Mouse (Mus musculus) liver, postnatal 0 days (tissue): ENCODE data around the gene Xlr4c. TPM values are rescaled to one million over a fixed set of nuclear protein-coding genes. Genes with fewer than 3 reads are reported as not detected.
"Not testable (repeated sequence)": the region's sequence is repeated elsewhere in the genome, so short reads cannot be mapped to it uniquely, and the experiment has no call there.

Experiments used
- ATAC-seq: fragments of 200-750 bp; cut with Nextera tagmentation; 2 replicates; pipeline ENCODE4 v1.8.0; 2017; ENCODE audit warnings: mild to moderate bottlenecking, moderate library complexity
- DNase-seq: peaks from one replicate; pipeline ENCODE4 v3.0.0-alpha.2; 2016
- H3K27ac ChIP-seq: fragments of 300-500 bp; sonication (generic); 2 replicates; pipeline ENCODE4 v1.5.1; 2014; ENCODE audit warnings: antibody characterized with exemption, moderate library complexity, mild to moderate bottlenecking, low read depth
- H3K27me3 ChIP-seq: fragments of 300-500 bp; sonication (generic); 2 replicates; pipeline ENCODE4 v1.6.1; 2014; ENCODE audit warnings: low read length, control low read depth, mixed read lengths; ENCODE audit not compliant: insufficient read depth
- H3K36me3 ChIP-seq: fragments of 300-500 bp; sonication (generic); replicated peaks from 2 replicates; pipeline ENCODE4 v1.6.1; 2014; ENCODE audit warnings: mild to moderate bottlenecking, control low read depth, low read length, moderate library complexity, mixed read lengths; ENCODE audit not compliant: insufficient read depth
- H3K4me1 ChIP-seq: fragments of 300-500 bp; sonication (generic); 2 replicates; pipeline ENCODE4 v1.6.1; 2014; ENCODE audit warnings: antibody characterized with exemption, mild to moderate bottlenecking, control low read depth; ENCODE audit not compliant: insufficient read depth
- H3K4me2 ChIP-seq: fragments of 300-500 bp; sonication (generic); 2 replicates; pipeline ENCODE4 v1.6.1; 2014; ENCODE audit warnings: low read depth, mild to moderate bottlenecking, low read length, moderate library complexity, mixed read lengths
- H3K4me3 ChIP-seq: fragments of 300-500 bp; sonication (generic); 2 replicates; pipeline ENCODE4 v1.5.1; 2014; ENCODE audit warnings: low read depth, low read length
- H3K9ac ChIP-seq: fragments of 300-500 bp; sonication (generic); replicated peaks from 2 replicates; pipeline ENCODE4 v1.6.1; 2014; ENCODE audit warnings: mild to moderate bottlenecking, moderate library complexity
- H3K9me3 ChIP-seq: fragments of 300-500 bp; sonication (generic); 2 replicates; pipeline ENCODE4 v1.6.1; 2016; ENCODE audit warnings: mild to moderate bottlenecking, control low read depth, low read length, mixed read lengths
- CTCF ChIP-seq: sonication (generic); IDR thresholded peaks from 2 replicates; pipeline ENCODE4 v1.5.1; 2016; ENCODE audit warnings: antibody characterized with exemption, low read depth
- EP300 ChIP-seq: IDR thresholded peaks from 2 replicates; pipeline ENCODE4 v1.6.1; 2016; ENCODE audit warnings: antibody characterized with exemption, low read depth, mild to moderate bottlenecking
- WGBS: fragments of 180-500 bp; shearing (Covaris S2); extraction: QIAGEN DNeasy Blood & Tissue Kit; methylation state at CpG from one replicate; pipeline ENCODE4 v1.1.7; 2014; ENCODE audit not compliant: insufficient replicate concordance; 5-methylcytosine and 5-hydroxymethylcytosine counted together
- polyA plus RNA-seq: library from polyadenylated mRNA; unstranded; fragments of >200 nt; fragmentation: Nextera tagmentation; extraction: Ambion mirVana; gene quantifications from 2 replicates; pipeline ENCODE4 v1.2.1, GENCODE M21; 2015

The Xlr4c gene
- polyA plus RNA-seq, result 0.25 and 0.29 TPM in 2 replicates

DNA sequence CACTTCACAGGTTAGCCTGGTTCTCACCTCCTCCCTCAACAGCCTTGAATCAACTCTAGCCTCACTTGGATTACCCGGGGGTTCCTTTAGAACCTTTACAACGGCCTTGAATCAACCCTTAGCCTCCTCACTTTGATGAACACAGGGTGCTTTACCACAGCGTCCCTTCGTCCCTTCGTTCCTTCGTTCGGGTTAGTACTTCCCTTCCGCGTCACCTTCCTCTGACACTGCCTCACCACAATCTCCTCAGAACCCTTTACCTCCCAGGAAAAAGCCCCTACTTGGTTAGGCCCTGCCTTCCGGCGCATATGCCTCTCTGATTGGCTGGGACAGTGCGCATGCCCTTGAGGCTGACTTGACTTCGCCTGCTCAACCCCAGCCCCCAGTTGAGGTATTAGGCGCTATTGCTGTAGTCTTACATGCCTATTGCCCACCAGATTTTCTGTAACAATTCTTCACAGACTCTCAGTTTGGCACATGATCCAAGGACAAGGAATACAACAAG lies at the start of gene Xlr4c:
Xlr4c (minus strand) TSS at position 310 of the 505 bp plus-strand sequence.
- not testable (repeated sequence) for DNase-seq, H3K27ac ChIP-seq, H3K4me1 ChIP-seq, H3K4me3 ChIP-seq, H3K36me3 ChIP-seq, ATAC-seq, H3K4me2 ChIP-seq, H3K9ac ChIP-seq, H3K27me3 ChIP-seq, H3K9me3 ChIP-seq
- WGBS, result 67% methylated on average over 9 of the region's 14 CpGs

DNA sequence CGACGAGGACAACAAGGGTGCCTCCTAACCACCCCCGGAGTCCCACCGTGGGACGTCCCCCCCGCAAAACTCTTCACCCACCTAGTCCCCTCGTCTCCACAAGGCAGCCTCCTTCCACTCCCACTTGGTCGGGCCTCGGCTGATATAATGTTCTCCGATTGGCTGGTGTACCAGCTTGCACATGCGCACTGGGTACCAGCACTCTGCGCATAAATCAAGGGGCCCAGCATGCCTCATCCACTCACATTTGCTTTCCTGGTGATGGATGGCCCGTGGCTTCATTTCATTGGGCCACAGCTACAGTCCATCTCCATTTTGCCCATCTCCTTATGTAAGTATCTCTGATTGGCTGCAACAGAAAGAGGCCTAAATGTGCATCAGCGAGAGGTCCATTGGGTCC lies 22.3 kb upstream of the Xlr4c start, which contains the start of gene Xlr3c:
Xlr3c (minus strand) TSS at position 121 of the 400 bp plus-strand sequence.
- H3K9me3 ChIP-seq, H3K9ac ChIP-seq, H3K36me3 ChIP-seq, ATAC-seq, H3K4me3 ChIP-seq, H3K27ac ChIP-seq, H3K27me3 ChIP-seq, H3K4me1 ChIP-seq, H3K4me2 ChIP-seq, DNase-seq: not testable (repeated sequence)
- 88% methylated on average over 10 of the region's 14 CpGs for WGBS

DNA sequence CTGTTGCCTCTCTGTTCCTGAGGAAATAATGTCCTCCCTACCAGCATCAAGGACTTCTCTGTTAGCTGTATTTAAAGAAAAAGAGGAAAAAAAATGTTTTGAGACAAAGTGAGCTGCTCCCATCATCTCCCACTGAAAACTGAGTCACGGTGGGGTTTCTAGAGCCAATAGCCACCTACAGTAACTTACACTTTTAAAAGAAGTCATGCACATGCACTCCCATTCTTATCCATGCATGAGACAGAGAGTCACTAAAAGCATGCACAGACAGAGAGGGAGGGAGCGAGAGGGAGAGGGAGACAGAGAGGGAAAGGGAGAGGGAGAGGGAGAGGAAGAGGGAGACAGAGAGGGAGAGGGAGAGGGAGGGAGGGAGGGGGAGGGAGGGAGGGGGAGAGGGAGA lies 19.5 kb upstream of the Xlr4c start:
- H3K9me3 ChIP-seq, H3K27me3 ChIP-seq, H3K4me2 ChIP-seq, H3K4me1 ChIP-seq, ATAC-seq, H3K4me3 ChIP-seq, H3K36me3 ChIP-seq, H3K27ac ChIP-seq, DNase-seq, H3K9ac ChIP-seq: not testable (repeated sequence)
- 67% methylated on average over 1 of the region's 2 CpGs for WGBS

DNA sequence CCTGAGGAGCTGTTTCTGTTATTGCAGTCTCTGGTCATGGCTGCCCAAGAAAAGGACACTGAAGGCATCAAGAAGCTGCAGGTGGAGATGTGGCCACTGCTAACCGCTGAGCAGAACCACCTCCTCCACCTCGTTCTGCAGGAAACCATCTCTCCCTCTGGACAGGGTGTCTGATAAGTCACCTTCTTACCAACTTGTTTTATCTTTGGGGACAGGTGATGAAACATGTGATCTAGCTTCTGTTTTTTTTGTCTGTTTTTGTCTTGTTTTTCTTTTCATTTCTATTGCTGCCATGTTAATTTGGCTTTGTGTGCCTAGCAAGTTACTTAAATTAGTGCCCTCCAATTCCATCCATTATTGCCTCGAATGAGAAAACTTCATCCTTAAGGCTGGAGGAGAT lies 13.6 kb downstream of the Xlr4c start:
- DNase-seq, result no peak
- Histone ChIP-seq H3K4me3 (peak overlapping the region; percentile 64), H3K4me1 (peaks cover 4% of the 10 kb centered on the region; the same call in 1 of the 2 replicates), H3K27ac (no peak overlapping the region), H3K9me3 (no peaks in the 10 kb centered on the region), H3K9ac (no peak overlapping the region), H3K27me3 (no peaks in the 10 kb centered on the region), H3K4me2 (peak overlapping the region; percentile 82), H3K36me3 (no peaks in the 10 kb centered on the region)
- TF ChIP-seq EP300 (no peak), CTCF (no peak)
- ATAC-seq, result no peak
- 25% methylated on average over 3 of the region's 3 CpGs for WGBS

DNA sequence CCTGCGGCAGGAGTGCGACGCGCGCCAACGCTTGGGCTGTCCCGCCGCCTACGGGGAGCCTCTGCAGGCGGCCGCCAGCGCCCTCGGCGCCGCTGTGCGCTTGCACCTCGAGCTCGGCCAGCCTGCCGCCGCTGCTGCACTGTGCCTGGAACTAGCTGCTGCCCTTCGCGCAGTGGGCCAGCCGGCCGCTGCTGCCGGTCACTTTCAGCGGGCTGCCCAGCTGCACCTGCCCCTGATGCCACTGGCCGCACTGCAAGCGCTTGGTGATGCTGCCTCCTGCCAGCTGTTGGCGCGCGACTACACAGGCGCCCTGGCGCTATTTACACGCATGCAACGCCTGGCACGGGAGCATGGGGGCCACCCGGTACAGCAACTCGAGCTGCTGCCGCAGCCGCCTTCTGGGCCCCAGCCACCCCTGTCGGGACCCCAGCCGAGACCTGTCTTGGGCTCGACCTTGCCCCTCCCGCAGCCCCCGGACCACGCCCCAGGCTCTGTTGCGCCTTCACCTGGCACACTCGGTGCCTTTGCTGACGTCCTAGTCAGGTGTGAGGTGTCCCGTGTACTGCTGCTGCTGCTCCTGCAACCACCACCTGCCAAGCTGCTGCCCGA lies 14.2 kb downstream of the Xlr4c start:
- 19% methylated on average over 31 of the region's 51 CpGs for WGBS
- DNase-seq, result peak; percentile 49
- H3K4me3 ChIP-seq, result peak overlapping the region; percentile 64

DNA sequence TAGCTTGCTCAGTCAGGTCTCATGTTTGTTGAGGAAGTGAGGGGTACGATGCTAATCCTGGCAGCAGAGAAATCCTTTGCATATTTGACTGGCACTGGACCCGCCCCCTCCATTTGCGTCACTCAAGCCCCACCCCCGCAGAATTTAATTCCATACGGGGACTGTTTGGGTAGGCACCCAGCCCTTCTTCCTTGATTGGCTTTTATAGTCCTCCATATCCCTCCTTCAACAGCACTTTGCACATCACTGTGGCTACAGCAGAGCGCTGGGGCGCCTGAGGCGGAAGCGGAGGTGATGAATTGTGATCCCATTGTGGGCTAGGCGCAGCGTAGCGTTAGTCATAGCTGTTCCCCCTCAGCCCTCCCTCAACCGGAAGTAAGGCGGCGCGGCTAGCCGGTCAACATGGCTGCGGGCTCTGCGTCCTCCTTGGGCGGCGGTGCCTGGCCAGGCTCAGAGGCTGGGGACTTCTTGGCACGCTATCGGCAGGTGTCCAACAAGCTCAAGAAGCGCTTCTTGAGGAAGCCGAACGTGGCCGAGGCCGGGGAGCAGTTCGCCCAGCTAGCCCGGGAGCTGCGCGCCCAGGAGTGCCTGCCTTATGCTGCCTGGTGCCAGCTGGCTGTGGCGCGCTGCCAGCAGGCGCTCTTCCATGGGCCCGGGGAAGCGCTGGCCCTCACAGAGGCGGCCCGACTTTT lies 14.9 kb downstream of the Xlr4c start, which contains the start of gene F8a:
F8a (plus strand) TSS at position 378 of the 692 bp plus-strand sequence.
- TF ChIP-seq EP300 (no peak), CTCF (no peak)
- Histone ChIP-seq H3K4me2 (peak within 1 kb of the TSS; percentile 82), H3K27me3 (no peaks in the 10 kb centered on the region), H3K9me3 (no peaks in the 10 kb centered on the region), H3K9ac (peak within 1 kb of the TSS; percentile 71), H3K4me1 (peaks cover 4% of the 10 kb centered on the region; the same call in 1 of the 2 replicates), H3K4me3 (peak within 1 kb of the TSS; percentile 64), H3K36me3 (no peaks in the 10 kb centered on the region), H3K27ac (peak within 1 kb of the TSS; percentile 86)
- ATAC-seq (peak; percentile 92), DNase-seq (peak; percentile 80)
- 15% methylated on average over 37 of the region's 39 CpGs for WGBS

More for the DNA sequence above, 14.2 kb downstream of the Xlr4c start:
- Histone ChIP-seq H3K27ac (peak overlapping the region; percentile 86), H3K36me3 (no peaks in the 10 kb centered on the region), H3K9ac (peak overlapping the region; percentile 71), H3K4me1 (peaks cover 4% of the 10 kb centered on the region; the same call in 1 of the 2 replicates), H3K9me3 (no peaks in the 10 kb centered on the region), H3K4me2 (peak overlapping the region; percentile 82), H3K27me3 (no peaks in the 10 kb centered on the region)
- ATAC-seq, result peak; percentile 49
- no peak for TF ChIP-seq EP300
- 0 out of 2 replicates have a peak, but pooled peaks have one; percentile 15 for TF ChIP-seq CTCF
